Mouse (Mus musculus) kidney, embryonic 15.5 days (tissue): ENCODE data around the gene Btd. TPM values are rescaled to one million over a fixed set of nuclear protein-coding genes. Genes with fewer than 3 reads are reported as not detected.
A peak's percentile ranks its signal among the peaks of the same experiment; 100 is the strongest.

ENCODE experiments used
- ATAC-seq: fragments of 200-750 bp; cut with Nextera tagmentation; replicated peaks from 2 replicates; pipeline ENCODE4 v1.8.0; 2017; ENCODE audit warnings: moderate TSS enrichment; ENCODE audit not compliant: low FRiP score
- H3K27ac ChIP-seq: fragments of 300-500 bp; sonication (generic); 2 replicates; pipeline ENCODE4 v1.5.1; 2015; ENCODE audit warnings: mild to moderate bottlenecking, inconsistent platforms
- H3K27me3 ChIP-seq: fragments of 300-500 bp; sonication (generic); 2 replicates; pipeline ENCODE4 v1.6.1; 2015; ENCODE audit warnings: inconsistent platforms
- H3K36me3 ChIP-seq: fragments of 300-500 bp; sonication (generic); 2 replicates; pipeline ENCODE4 v1.6.1; 2015; ENCODE audit warnings: inconsistent platforms
- H3K4me1 ChIP-seq: fragments of 300-500 bp; sonication (generic); 2 replicates; pipeline ENCODE4 v1.6.1; 2015; ENCODE audit warnings: inconsistent platforms
- H3K4me2 ChIP-seq: fragments of 300-500 bp; sonication (generic); 2 replicates; pipeline ENCODE4 v1.6.1; 2015; ENCODE audit warnings: moderate library complexity, mild to moderate bottlenecking, inconsistent platforms
- H3K4me3 ChIP-seq: fragments of 300-500 bp; sonication (generic); replicated peaks from 2 replicates; pipeline ENCODE4 v1.5.1; 2015; ENCODE audit warnings: mild to moderate bottlenecking, inconsistent platforms
- H3K9ac ChIP-seq: fragments of 300-500 bp; sonication (generic); 2 replicates; pipeline ENCODE4 v1.6.1; 2015; ENCODE audit warnings: mild to moderate bottlenecking, inconsistent platforms
- H3K9me3 ChIP-seq: fragments of 300-500 bp; sonication (generic); replicated peaks from 2 replicates; pipeline ENCODE4 v1.6.1; 2016; ENCODE audit warnings: inconsistent platforms
- WGBS: fragments of 180-500 bp; shearing (Covaris S2); methylation state at CpG from one replicate; pipeline ENCODE4 v1.1.7; 2015; ENCODE audit warnings: mixed read lengths; 5-methylcytosine and 5-hydroxymethylcytosine counted together
- polyA plus RNA-seq: library from polyadenylated mRNA; unstranded; fragments of >200 nt; fragmentation: Nextera tagmentation; extraction: Ambion mirVana; gene quantifications from 2 replicates; pipeline ENCODE4 v1.2.1, GENCODE M21; 2015

Gene Btd
- polyA plus RNA-seq, 1 experiment from 2014 or later = 39.4 TPM

DNA sequence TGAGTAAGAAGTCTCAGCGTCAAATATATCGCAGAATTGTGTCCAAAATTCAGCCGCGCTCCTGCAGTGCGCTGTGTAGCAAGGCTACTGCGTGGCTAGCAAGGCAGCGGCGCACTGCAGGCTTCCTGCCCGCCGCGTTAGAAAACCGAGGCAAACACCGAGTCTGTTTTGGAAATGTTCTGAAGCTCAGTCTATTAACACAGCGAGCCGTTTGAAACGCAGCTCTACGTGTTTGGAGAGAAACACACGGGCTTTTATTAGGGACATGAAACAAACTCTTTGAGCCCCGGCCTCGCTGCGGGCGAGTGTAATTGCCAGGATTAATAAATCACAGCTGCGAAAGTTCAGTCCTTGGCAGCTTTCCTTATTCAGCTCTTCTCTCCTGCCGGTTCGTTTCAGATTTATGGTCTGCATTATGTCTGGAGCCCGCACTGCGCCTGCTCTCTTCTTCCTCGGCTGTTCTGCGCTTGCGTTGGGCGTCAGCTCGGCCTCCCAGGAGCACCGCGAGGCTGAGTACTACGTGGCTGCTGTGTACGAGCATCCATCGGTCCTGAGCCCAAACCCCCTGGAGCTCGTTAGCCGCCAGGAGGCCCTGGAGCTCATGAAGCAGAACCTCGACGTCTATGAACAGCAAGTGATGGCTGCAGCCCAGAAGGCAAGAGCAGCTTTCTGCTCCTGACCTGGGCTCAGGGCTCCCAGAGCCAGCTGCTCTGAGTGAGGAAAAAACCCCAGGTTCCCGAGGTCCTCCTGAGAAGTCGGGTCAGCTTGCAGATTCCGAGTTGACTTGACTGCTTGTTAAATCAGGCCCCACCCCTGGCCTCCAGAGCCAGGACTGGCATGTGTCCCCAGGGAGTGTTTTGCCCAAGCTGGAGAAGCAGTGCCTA, 21.1 kb downstream of the Btd start:
- Histone ChIP-seq H3K27me3 (no peaks in the 10 kb centered on the region), H3K9me3 (no peaks in the 10 kb centered on the region), H3K4me3 (peak overlapping the region; percentile 41), H3K27ac (peak overlapping the region; percentile 98), H3K4me2 (peak overlapping the region; percentile 63), H3K4me1 (peaks cover 78% of the 10 kb centered on the region), H3K9ac (peak overlapping the region; percentile 52), H3K36me3 (peaks cover 9% of the 10 kb centered on the region)
- ATAC-seq = peak; percentile 94
- 2% methylated on average over 44 of the region's 44 CpGs for WGBS

DNA sequence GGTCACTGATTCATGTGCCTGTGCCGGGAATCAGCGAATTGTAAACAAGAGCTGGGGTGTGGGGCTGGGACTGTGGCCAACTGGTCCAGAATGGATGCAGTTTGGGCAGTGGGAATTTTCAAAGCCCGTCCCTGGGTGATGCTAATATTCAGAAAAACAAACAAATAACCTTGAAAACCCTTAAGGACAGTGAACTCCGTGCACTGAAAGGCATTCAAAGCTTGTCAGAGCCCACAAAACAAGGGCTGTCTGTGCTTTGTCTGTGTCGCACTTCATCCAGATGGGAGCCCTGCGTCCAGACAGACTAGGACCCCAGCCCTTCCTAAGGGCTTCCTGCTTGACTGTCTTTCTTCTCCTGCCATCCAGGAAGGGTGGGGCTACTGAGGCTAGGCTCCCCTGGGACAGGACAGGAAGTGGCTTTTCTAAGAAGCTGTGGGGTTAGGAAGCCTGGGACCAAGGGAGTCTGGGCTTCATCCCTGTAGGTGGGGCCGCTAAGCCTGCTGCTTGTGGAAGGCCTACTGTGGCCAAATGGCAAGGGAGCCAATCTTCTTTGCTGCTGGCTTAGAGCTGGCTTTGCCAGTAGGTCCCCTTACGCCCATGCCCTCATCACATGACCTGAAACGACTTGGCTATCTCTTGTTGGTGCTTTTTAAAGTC, 21.9 kb downstream of the Btd start:
- no peaks in the 10 kb centered on the region for H3K27me3 ChIP-seq
- peaks cover 17% of the 10 kb centered on the region for H3K36me3 ChIP-seq
- peaks cover 72% of the 10 kb centered on the region for H3K4me1 ChIP-seq
- peak overlapping the region; percentile 52; the same call in 1 of the 2 replicates for H3K9ac ChIP-seq
- H3K9me3 ChIP-seq = no peaks in the 10 kb centered on the region
- peak; percentile 46; the same call in 1 of the 2 replicates for ATAC-seq
- H3K27ac ChIP-seq = peak overlapping the region; percentile 98
- peak overlapping the region; percentile 41 for H3K4me3 ChIP-seq
- WGBS = 28% methylated on average over 9 of the region's 9 CpGs
- H3K4me2 ChIP-seq = peak overlapping the region; percentile 63

DNA sequence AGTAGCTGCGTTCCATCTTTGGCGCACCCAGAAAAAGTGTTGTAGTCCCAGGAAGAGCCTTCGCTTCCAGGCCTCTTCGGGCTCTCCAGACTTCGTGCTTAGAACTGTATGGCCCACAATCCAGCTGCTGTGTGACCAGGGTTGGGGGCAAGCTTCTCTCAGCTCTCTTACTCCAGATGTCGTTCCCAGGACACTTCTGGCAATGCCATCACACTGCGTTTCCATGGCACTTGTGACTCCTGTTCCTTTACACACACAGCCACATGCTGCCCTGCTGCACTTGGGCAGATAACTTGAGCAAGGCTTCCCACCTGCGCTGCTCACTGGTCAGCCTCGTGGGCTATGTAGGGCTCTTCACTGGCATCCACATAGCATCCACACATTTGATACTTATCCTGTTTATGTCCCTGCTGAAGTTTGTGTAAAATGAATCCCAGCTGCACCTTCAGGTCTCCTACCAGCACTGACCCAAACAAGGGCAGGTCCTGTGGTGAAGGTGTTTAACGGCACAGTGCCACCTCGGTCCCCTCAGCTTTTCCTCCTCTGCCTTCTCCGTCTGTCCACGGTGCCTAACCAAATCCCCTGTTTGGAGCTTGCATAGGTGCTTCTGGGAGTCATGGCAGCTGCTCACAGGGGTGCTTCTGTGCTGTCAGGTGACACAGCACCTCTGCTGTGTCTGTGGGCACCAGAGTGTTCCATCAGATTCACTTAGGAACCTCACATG, 22.7 kb downstream of the Btd start:
- H3K4me3 ChIP-seq = no peak overlapping the region
- H3K9ac ChIP-seq = no peak overlapping the region
- no peaks in the 10 kb centered on the region for H3K9me3 ChIP-seq
- peaks cover 63% of the 10 kb centered on the region for H3K4me1 ChIP-seq
- H3K4me2 ChIP-seq = no peak overlapping the region
- peaks cover 20% of the 10 kb centered on the region for H3K36me3 ChIP-seq
- WGBS = 84% methylated on average over 13 of the region's 13 CpGs
- ATAC-seq = no peak
- H3K27me3 ChIP-seq = no peaks in the 10 kb centered on the region
- peak overlapping the region; percentile 98 for H3K27ac ChIP-seq

DNA sequence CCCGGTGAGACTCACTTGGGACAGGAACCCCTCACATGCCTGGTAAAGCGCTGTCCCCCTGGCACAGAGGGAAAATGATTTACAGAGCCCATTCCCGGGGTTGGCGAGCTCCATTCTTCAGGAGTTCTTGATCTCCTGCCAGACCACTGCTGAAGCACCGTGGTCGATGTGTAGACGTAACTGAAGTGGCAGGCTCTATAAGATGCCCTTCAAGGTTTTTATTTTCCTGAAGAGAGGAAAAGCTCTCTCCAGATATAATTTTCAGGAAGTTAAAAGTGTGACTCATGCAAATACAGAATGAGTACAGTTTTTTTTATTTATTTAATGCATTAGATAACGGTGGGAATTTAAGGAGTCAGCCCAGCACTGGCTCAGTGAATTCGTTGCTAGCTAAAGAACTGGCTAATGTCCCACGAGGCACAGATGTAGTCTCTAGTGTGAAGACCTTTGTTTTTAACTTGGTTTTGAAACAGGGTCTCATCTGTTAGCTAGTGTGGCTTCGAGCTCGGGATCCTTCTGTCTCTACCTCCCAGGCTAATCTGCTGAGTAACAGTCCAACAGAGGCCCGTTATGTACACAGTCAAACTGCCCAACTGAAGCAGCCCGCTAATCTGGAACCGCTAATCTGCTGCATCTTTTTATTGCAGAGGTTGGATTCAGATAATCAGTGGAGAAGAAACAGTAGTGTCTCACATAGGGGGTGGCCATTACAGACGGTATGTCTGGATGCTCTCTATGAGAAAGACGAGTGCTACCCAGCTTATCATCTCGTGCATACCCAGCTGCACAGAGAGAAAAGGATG, 23.5 kb downstream of the Btd start:
- 67% methylated on average over 18 of the region's 18 CpGs for WGBS
- H3K27ac ChIP-seq = peak overlapping the region; percentile 98
- no peak overlapping the region for H3K9ac ChIP-seq
- no peaks in the 10 kb centered on the region for H3K9me3 ChIP-seq
- ATAC-seq = no peak
- H3K4me1 ChIP-seq = peaks cover 58% of the 10 kb centered on the region
- H3K36me3 ChIP-seq = peaks cover 20% of the 10 kb centered on the region
- no peaks in the 10 kb centered on the region for H3K27me3 ChIP-seq
- no peak overlapping the region for H3K4me2 ChIP-seq
- H3K4me3 ChIP-seq = no peak overlapping the region

DNA sequence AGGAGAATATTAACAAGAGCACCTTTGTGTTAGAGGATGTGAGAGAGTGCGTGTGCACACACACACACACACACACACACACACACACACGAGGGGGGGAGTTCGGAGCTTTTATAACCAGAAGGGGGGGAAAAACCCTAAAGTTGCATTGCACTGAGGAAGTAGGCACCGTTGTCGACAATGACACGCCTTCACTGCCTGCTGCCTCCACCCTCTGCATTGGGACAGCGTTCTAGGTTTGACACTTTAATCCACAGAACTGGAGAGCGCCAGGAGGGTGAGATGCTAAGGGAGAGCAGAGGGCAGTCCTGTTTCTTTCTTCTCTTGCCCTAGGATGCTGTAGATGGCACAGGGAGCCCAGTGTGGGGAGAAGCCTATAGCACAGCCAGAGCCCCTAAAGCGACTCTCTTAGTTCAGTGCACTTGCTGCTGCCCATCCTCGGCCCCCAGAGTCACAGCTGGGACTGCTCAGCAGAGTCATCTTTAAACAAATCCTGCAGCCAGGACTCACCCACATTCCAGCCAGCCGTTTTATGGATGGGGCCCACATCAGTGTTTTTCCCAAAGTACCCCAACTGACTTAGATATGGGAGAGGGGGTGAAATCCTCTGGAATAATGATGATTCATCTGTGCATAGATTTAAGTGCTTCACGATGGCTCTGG, 24.2 kb downstream of the Btd start:
- H3K9ac ChIP-seq = no peak overlapping the region
- no peaks in the 10 kb centered on the region for H3K27me3 ChIP-seq
- WGBS = 56% methylated on average over 12 of the region's 12 CpGs
- ATAC-seq = no peak
- H3K9me3 ChIP-seq = no peaks in the 10 kb centered on the region
- no peak overlapping the region for H3K4me2 ChIP-seq
- H3K27ac ChIP-seq = 0 out of 2 replicates have a peak overlapping the region, but pooled peaks have one; percentile 4
- H3K4me3 ChIP-seq = no peak overlapping the region
- peaks cover 20% of the 10 kb centered on the region for H3K36me3 ChIP-seq
- peaks cover 54% of the 10 kb centered on the region for H3K4me1 ChIP-seq

DNA sequence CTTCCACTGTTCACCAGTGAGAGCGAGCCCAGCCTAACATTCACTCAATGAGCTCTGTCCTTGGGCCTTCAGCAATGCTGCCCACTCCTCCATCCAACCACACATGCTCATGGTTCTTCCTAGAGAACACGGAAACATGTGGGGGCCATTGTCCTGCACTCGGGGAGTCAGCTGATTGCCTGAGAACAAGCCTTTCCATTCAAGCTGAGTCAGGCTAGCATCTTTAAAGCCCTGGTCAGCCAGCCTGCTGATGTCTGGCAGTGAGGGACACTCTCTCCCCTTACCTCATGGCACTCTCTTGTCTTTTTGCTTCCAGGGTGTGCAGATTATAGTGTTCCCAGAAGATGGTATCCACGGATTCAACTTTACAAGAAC, 24.7 kb downstream of the Btd start:
- Histone ChIP-seq H3K27ac (0 out of 2 replicates have a peak overlapping the region, but pooled peaks have one; percentile 4), H3K4me3 (no peak overlapping the region), H3K9me3 (no peaks in the 10 kb centered on the region), H3K4me1 (peaks cover 48% of the 10 kb centered on the region), H3K36me3 (peaks cover 20% of the 10 kb centered on the region), H3K27me3 (no peaks in the 10 kb centered on the region), H3K9ac (no peak overlapping the region), H3K4me2 (no peak overlapping the region)
- 76% methylated on average over 4 of the region's 4 CpGs for WGBS
- no peak for ATAC-seq

DNA sequence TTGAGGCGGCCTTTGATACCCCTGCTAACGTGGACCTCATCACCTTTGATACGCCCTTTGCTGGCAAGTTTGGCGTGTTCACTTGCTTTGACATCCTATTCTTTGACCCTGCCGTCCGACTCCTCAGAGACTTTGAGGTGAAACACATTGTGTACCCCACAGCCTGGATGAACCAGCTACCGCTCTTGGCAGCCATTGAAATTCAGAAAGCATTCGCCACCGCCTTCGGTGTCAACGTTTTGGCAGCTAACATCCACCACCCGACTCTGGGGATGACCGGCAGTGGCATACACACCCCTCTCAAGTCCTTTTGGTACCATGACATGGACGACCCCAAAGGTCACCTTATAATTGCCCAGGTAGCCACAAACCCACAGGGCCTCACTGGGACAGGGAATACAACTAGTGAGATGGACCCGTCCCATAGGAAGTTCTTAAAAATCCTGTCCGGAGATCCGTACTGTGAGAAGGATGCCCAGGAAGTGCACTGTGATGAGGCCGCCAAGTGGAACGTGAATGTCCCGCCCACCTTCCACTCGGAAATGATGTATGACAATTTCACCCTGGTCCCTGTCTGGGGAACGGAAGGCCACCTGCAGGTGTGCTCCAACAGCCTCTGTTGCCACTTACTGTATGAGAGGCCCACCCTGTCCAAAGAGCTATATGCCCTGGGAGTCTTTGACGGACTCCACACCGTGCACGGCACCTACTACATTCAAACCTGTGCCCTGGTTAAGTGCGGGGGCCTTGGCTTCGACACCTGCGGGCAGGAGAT, 26.3 kb downstream of the Btd start:
- no peaks in the 10 kb centered on the region for H3K9me3 ChIP-seq
- no peak overlapping the region for H3K9ac ChIP-seq
- H3K4me1 ChIP-seq = peaks cover 34% of the 10 kb centered on the region
- H3K4me3 ChIP-seq = no peak overlapping the region
- no peak for ATAC-seq
- WGBS = 93% methylated on average over 28 of the region's 28 CpGs
- H3K36me3 ChIP-seq = peaks cover 20% of the 10 kb centered on the region
- no peak overlapping the region for H3K27ac ChIP-seq
- no peaks in the 10 kb centered on the region for H3K27me3 ChIP-seq
- H3K4me2 ChIP-seq = no peak overlapping the region

DNA sequence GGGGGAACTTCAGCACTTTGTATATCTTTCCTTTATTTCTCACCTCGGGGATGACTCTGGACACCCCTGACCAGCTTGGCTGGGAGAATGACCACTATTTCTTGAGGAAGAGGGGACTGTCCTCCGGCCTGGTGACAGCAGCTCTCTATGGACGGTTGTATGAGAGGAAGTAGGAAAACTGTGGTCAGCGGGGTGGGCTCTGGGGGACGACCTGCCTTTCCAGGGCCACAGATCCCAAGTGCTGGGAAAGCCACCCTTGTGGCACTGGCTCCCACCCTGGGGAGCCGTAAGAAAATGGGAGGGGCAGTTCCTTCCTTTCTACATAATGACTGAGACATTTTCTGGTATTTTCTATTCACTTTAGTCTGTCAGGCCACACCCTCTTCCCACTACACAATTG, 26.9 kb downstream of the Btd start:
- Histone ChIP-seq H3K36me3 (peaks cover 20% of the 10 kb centered on the region), H3K4me3 (no peak overlapping the region), H3K9me3 (no peaks in the 10 kb centered on the region), H3K9ac (no peak overlapping the region), H3K4me1 (peaks cover 28% of the 10 kb centered on the region), H3K27me3 (no peaks in the 10 kb centered on the region), H3K27ac (no peak overlapping the region), H3K4me2 (no peak overlapping the region)
- no peak for ATAC-seq
- WGBS = 82% methylated on average over 6 of the region's 6 CpGs

DNA sequence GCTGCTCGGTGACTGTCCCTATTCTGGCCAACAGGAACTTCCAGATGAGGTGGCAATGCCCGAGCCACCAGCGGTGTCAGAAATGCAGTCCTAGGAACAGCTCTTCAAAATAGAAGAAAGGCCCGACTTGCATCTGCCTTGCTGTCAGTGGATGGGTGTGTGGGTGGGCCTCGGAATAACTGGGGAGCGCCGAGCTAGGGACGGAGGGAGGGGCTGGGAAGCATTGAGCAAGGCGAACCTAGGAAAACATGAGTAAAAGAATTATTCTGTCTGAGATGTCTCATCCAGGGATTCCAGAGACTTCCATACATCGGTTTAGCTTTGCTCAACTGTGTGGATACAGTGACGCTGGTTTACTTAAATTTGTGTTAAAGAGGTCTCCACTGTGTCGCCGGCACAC, 27.5 kb downstream of the Btd start:
- Histone ChIP-seq H3K4me3 (no peak overlapping the region), H3K9ac (no peak overlapping the region), H3K27me3 (no peaks in the 10 kb centered on the region), H3K9me3 (no peaks in the 10 kb centered on the region), H3K27ac (peak overlapping the region; percentile 46; the same call in 1 of the 2 replicates), H3K4me1 (peaks cover 22% of the 10 kb centered on the region), H3K4me2 (no peak overlapping the region), H3K36me3 (peaks cover 20% of the 10 kb centered on the region)
- 83% methylated on average over 13 of the region's 13 CpGs for WGBS
- ATAC-seq = no peak

DNA sequence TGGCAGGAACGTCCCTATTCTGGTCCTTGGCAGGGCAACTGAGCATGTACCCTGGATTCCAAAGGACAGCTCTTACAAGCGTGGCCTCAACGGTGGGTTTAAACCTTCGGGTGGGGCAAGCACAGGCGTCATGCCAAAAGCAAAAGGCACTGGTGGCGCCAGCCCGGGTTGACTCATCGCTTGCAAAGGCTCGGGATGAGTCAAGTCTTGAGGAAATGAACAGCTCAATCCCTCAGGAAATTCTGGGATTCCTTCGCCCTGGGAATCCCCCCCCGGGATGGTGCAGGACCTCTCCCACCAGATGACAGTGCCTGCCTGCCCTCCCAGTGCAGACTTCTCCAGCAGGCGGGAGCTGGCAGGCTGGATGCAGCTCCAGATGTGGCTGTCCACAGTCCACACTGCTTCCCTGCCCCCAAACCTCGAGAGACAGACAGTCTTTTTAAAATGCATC, 28.4 kb downstream of the Btd start:
- H3K9me3 ChIP-seq = no peaks in the 10 kb centered on the region
- ATAC-seq = no peak; the same call in 1 of the 2 replicates
- H3K9ac ChIP-seq = no peak overlapping the region
- peak overlapping the region; percentile 48 for H3K27ac ChIP-seq
- H3K4me3 ChIP-seq = no peak overlapping the region
- no peaks in the 10 kb centered on the region for H3K27me3 ChIP-seq
- peaks cover 20% of the 10 kb centered on the region for H3K36me3 ChIP-seq
- peaks cover 14% of the 10 kb centered on the region for H3K4me1 ChIP-seq
- no peak overlapping the region for H3K4me2 ChIP-seq
- WGBS = 68% methylated on average over 13 of the region's 13 CpGs
